Mouse (Mus musculus): ENCODE measurements around the gene Nodal. TPM values are rescaled to one million over a fixed set of nuclear protein-coding genes. Genes with fewer than 3 reads are reported as not detected.

Nodal gene
- polyA plus RNA-seq (2014; fragmentation: Illumina TruSeq; extraction: RNeasy Lipid Tissue Mini Kit (QIAGEN cat#74804)) = not detected

GRCm38 (mm10) chr10:61417672-61418071 lies at the start of gene Nodal:
Nodal (plus strand) TSS chr10:61417972.

GRCm38 (mm10) chr10:61383021-61383714 lies 34.6 kb upstream of the Nodal start, which contains the start of gene Pald1:
Pald1 (minus strand) TSS chr10:61383530.

GRCm38 (mm10) chr10:61452645-61453044 lies 34.9 kb downstream of the Nodal start, which contains the start of gene Eif4ebp2:
Eif4ebp2 (minus strand) TSS chr10:61452661.

Other genes starting within 250 kb of the Nodal start
- not detected for gene Tbata, start 246.0 kb upstream of the Nodal start, polyA plus RNA-seq (2014; fragmentation: Illumina TruSeq; extraction: RNeasy Lipid Tissue Mini Kit (QIAGEN cat#74804))
- not detected for gene Adamts14, start 144.5 kb upstream of the Nodal start, polyA plus RNA-seq (2014; fragmentation: Illumina TruSeq; extraction: RNeasy Lipid Tissue Mini Kit (QIAGEN cat#74804))
- not detected for gene Prf1, start 120.1 kb upstream of the Nodal start, polyA plus RNA-seq (2014; fragmentation: Illumina TruSeq; extraction: RNeasy Lipid Tissue Mini Kit (QIAGEN cat#74804))
- 2.9 TPM for gene Pald1, start 34.4 kb upstream of the Nodal start, polyA plus RNA-seq (2014; fragmentation: Illumina TruSeq; extraction: RNeasy Lipid Tissue Mini Kit (QIAGEN cat#74804))
- gene Eif4ebp2, start 34.7 kb downstream of the Nodal start, polyA plus RNA-seq (2014; fragmentation: Illumina TruSeq; extraction: RNeasy Lipid Tissue Mini Kit (QIAGEN cat#74804)) = 35.8 TPM
- 1.3 TPM for gene Lrrc20, start 57.8 kb downstream of the Nodal start, polyA plus RNA-seq (2014; fragmentation: Illumina TruSeq; extraction: RNeasy Lipid Tissue Mini Kit (QIAGEN cat#74804))
- not detected for gene Npffr1, start 177.5 kb downstream of the Nodal start, polyA plus RNA-seq (2014; fragmentation: Illumina TruSeq; extraction: RNeasy Lipid Tissue Mini Kit (QIAGEN cat#74804))
- 92.8 TPM for gene Ppa1, start 230.6 kb downstream of the Nodal start, polyA plus RNA-seq (2014; fragmentation: Illumina TruSeq; extraction: RNeasy Lipid Tissue Mini Kit (QIAGEN cat#74804))

All from ovary, adult 10 weeks (tissue).